Mouse (Mus musculus) lung, adult 18-20 months (tissue): ENCODE measurements at regions not wholly inside any gene's neighbourhood (a gene's known extent, or its start where the extent isn't known, plus 50 kb on each side); places are given as distances from the start of the nearest gene placed in this dataset.
"Not testable (repeated sequence)": the region's sequence is repeated elsewhere in the genome, so short reads cannot be mapped to it uniquely, and the experiment has no call there.

Experiments
- DNase-seq, 2 experiments: peaks; one replicate each; pipeline ENCODE4 v3.0.0; 2022; ENCODE audit warnings: mixed read lengths in 2 of 2

DNA sequence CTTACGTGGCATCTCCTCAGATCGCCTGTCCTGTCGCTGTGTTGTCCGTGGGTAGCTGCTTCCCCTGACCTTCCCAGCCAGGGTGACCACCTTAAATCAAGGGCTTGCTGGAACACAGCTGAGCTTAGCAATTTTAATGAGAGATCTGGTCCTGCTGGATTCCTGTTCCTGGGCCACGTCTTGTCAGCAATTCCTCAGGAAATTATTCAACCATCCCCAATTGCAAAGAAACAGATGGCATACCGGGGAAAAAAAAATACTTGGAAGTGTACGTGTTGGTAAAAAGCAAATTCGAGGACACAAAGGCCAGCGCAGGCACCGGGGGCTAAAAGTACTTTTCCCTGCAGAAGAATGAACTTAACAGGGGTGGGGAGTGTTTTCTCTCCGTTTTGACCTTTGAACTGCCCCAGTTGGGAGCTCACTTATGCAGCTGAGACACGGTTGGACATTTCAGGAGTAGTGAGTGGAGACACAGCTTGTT, 107.0 kb upstream of the Rhobtb1 start:
- DNase-seq, result no peak

DNA sequence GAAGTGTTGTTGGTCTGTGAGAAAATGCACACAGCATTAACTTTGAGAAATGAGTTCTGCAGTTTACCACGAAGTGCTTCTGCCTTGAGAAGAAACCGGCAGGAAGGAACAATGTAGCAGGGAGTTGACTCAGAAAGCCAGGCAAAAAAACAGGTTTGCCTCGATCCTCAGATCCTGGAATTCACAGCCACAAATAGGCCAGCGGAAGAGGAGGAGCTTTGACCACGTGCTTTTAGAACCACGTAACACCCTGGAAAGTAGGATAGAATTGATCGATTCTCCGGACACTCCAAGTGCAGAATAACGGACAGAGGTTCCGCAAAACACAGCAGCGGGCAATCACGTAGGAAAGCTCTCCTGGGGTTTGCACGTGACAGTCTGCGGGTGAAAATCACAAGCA, 106.0 kb upstream of the Rhobtb1 start:
- DNase-seq, result no peak

DNA sequence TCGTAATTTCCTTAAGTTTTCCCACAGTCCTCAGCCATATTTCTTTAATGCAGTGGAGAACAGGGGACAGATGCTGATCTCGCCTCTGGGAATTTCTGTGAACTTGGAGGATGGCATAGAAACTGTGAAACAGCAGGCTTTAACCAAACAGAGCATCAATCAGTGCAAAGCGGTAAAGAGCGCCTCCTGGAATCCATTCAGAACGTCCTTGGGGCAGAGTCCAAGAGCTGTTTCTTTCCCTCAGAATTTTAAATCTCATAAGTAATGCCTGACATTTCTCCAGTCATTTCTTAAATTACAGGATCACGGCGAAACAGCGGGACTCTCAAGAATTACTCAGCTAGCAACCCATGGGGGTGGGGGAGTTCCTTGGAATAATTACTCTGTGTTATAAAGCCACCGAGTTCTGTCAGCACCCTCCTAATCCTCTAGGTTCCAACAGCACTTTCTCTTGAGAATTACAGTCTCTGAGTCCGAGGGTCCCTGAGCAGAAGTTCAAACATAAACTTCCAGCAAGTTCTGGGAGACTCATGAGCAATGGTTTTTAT, 105.2 kb upstream of the Rhobtb1 start:
- DNase-seq, result no peak

DNA sequence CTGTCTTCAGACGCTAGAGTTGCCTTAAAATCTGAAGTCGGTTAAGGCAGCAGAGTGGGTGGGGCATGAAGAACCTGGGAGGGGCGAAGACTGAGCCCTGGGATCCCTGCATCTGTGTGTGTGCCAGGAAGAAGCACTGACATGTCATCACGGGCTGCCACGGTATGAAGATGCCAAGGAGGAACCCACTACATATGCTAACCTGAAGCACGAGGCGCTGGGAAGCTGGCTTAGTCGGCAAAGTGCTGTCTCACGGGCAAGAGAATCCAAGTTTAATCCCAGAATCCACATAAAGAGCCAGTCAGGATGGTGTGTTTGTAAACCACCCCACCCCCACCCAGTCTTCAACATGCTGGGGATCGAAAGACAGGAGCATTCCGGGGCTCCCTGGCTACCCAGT, 73.2 kb upstream of the Rhobtb1 start:
- DNase-seq, result no peak

DNA sequence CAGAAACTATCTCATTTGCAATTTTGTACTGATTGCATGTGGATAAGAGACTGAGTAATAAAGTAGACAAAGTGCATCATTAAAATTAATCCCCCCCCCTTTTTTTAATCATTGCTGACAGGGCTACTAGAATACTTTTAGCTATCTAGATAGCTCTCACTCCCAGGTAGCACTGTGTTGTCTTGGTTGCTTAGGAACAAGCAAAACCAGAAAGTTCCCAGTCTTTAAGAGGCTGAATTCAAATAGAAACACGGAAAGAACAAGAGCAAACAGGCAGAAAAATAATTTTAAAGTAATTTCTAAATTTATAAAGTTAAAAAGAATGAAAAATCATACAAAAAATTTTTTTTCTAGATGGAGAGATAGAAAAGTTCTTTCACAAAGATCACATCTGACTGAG, 65.0 kb upstream of the Rhobtb1 start:
- no peak for DNase-seq

GRCm38 (mm10) chr10:69091872-69092271, 59.4 kb upstream of the Rhobtb1 start:
- no peak for DNase-seq

DNA sequence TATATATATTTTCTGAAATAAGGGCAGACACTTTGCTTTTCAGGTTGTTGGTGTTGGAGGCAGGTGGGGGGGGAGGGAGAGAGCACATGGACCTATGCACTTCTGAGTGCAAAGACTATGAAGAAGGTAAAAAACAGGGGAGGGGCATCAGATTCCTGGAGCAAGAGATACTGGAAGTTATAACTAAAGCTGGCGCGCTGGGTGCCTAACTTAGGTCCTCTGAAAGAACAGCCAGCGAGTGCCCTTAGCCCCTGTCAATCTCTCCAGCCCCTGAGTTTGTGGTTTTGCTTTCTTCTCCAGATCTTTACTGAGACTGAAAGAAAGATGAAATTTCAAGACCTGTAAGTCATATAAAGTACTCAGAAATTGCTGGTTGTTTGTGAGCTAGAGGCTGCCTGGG, 51.2 kb upstream of the Rhobtb1 start:
- no peak for DNase-seq

DNA sequence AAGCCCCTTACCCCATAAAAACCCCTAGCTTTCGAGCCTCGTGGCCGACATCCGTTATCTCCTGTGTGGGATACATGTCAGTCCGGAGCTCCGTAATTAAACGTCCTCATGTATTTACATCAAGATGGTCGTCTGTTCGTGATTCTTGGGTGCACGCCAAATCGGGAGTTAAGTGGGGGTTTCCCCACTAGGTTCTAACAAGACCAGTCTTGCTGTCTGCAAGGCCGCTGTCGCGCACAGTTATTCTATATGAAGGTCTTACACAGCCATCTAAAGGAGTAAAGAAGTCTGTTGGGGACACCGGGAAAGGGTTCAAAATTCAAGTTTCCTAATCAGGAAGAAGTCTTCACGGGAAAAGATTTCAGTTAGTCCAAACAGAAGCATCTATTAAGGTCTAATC, 50.5 kb upstream of the Rhobtb1 start:
- DNase-seq, result not testable (repeated sequence)
